Mouse (Mus musculus): ENCODE results near the gene Tekt4.

Tekt4 gene

DNA sequence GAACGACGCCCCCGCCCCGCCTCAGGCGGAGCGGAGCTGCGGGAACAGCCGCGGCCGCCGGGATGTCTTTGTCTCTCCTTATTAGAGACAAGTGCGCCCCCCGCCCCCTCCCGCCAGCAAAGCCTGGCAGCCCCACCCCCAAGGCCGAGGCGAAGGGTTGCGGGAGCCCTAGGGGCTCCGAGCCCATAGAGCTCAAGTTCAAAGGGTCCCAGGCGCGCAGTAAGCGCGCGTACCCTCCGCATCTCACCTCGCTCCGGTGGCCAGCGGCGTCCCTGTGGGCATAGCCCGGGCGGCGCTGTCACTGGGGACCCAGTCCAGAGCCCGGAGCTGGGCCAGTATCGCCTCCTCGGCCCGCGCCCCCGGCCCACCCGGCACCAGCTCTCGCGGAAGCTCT, 21.2 kb upstream of the Tekt4 start:
- DNase-seq: no peak

GRCm38 (mm10) chr17:25433617-25434606, 20.5 kb upstream of the Tekt4 start, which contains the start of gene Cacna1h:
Gene Cacna1h, minus strand, starts transcription at chr17:25433783.
- peak; percentile 61 to 62 for DNase-seq

DNA sequence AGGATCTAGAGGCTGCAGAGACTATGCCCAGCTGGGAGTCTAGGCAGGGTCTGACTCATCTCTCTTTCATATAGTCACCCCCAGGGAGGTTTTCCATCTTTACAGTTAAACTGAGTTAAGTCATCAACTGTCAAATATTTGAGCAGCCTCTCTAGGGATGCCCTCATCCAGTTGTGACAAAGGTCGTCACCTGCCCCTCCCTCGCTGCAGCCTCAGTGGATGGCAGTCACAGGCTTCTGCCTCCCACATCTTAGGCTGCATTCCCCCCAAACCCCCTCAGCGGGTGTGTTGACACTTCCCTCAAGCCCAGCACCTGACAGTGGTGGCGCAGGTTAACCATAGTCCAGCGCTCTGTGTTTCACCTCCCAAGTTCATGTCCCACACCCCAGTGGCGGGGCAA, 13.0 kb upstream of the Tekt4 start:
- DNase-seq: no peak

DNA sequence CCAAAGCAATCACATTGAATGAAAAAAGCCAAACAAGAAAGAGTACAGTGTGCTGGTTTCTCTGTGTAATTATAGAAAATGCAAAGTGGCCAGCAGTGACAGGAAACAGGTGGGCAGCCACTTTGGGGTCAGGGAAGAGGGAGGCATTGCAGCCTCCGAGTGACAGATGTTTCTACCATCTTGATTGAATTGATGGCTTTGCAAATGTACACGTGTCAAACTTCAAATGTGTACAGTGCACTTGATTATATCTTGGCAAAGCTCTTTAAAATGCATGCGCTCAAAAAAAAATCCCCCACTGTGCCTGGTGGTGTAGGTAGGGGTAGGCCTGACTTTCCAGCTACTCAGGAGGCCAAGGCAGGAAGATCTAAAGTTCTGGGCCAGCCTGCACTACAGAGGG, 11.5 kb upstream of the Tekt4 start:
- DNase-seq: no peak

- DNase-seq: no peak
These were observed 9.3 kb upstream of the Tekt4 start for GRCm38 (mm10) chr17:25445074-25445473.

DNA sequence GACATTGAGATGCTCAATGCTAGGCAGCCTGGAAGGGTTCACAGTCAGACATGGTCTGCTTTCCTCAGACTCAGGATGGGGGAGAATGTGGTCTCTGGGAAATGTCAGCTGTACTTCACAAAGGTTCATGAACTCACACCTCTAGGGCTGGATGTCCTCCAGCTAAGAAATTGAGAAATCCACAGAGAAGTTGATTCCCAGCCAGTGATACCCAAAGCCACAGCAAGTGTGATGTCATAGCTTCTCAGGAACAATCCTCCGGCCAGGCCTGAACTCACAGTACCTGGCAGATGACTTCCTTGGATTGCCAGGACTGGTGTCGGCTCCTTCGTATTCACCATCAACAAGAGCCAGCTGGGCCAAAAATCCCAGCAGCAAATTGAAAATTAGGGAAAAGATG, 8.6 kb upstream of the Tekt4 start:
- DNase-seq: no peak

DNA sequence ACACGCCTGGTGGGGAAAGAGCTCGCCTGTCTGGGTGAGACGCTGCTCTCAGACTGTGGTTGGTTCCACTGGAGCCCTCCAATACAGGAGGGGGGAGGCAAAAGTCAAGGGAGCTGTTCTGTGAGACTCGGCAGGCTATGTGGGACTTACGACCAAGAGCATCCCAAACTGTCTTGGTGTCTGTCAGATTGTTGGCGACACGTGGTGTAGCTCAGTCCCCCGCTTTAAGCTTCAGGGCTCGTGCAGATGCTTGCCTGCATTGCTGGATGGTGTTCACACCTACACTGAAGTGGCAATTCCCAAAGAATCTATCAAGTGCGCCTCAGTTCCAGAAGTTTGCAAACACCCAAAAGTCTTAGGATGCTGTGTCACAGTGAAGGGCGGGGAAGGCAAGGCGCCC, 6.5 kb upstream of the Tekt4 start:
- no peak for DNase-seq

DNA sequence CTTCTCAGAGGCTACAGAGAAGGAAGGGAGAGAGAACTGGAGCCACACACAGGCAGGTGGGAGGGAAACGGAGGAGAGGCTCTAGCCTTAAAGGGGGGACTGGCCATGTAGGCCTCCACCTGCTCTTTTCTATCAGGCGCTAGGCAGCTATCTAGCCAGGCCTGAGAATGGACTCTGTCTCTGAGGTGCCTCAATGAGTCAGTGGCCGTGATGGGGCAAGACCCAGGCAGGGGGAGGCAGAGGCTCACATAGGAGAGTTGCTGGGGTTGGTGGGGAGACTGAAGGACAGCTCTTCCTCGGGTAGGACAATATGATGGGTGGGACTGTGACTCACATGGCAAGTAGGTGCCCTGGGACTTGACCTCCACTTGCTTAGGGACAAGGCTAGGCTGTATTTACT, 4.1 kb upstream of the Tekt4 start:
- DNase-seq: no peak

DNA sequence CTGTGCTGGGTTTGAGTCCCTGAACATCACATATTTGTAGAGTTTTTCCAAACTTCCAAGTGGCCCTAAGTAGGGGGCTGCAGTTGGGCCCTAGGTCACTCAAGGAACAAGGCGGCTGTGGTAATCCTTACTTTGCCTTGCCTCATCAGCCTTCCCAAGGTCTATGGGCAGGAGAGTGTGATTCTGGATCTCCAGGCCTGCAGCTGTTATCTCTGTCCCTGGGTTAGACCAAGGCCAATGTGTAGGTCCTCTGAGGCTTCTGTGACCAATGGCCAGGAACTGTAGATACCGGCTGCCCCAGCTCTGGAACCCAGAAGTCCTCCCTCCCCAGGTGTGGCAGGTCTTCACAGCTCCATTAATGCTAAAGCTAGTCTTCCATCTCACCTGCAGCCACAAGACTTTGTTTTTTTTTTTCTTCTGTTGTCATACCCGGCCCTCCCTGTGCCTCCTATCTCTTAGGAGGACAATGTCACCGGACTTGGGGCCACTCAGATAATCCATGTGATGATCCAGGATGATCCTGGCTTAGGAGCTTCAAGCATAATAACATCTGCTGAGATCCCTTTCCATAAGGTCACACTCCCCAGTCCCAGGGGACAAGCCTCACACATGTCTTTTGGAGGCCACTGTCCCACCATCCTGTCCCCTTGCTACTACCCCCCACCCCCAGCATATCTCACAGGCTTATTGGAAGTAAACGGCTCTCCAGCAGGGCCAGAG, 2.0 kb upstream of the Tekt4 start:
- DNase-seq: no peak

DNA sequence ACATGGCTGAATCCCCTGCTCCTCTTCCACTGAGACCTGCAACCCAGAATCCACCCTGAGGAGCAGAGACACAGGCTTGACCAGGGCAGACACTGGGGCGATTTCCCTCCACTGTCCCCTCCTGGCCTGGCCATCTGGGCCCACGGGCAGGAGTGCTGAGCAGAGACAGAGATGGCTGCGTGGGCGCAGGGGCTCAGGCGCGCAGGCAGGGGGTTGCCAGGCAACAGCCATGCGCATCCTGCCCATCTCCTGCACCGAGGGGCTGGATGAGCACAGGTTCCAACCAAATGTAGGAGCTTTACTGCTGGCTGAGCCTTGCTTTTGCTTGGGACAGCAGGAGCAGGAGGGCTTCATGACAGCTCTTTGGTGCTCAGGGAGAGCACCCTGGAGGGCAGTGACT, 2.1 kb downstream of the Tekt4 start:
- no peak for DNase-seq

DNA sequence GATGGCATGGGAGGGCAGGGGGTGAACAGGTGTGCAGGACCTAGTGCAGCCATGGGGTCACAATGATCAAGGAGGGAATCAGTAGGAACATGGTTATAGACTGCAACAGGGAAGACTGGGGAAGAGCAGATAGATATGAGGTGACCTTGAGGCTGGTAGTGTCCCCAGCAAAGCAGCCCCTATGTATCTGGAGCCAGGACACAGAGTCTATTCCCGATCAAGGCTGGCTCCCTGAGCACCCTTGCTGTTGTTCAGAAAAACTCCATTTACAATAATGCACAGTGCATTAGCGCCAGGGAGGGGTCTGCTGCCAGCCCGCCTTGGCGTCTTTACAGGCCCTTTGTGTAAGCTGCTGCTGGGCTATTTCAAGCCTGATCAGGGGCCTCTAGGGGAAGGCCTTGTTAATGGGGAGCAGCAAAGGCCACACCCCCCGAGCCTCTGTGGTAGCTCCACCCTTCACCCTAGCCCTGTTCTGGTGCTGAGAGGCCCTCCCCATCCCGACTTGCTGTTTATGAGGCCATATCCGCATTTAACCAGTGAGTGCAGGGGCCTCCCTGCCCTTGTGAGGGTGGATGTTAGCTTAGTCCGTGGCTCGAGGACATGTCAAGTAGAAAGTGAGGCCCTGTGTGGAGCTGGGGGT, 7.9 kb downstream of the Tekt4 start:
- DNase-seq: no peak

DNA sequence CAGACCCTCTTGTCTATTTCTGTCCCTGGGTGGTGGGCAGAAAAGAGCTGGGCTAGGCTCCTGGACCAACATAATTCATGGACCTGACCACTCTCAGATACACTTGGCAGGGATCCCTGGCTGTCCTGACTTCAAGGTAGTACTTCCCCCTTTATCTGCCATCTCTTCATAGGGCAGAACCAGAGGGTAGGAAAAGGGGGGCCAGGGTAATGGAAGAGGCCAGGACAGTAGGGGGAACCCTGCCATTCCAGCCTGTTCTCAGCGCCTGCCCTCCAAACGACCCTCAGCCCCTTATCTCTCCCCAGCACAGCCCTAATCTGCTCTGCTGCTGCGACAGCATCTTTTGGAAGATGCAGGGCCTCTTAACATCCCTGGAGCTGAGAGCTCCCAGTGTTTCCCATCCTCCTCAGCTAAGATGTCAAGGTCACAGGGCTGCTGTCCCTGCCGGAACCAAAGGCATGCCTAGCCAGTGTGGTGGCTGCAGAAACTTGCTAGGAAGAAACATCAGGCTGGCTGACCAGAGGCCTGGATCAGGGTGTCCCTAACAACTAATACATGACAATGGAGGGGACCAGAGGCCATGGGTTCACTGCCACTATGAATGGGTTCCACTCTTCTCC, 9.0 kb downstream of the Tekt4 start:
- no peak for DNase-seq

DNA sequence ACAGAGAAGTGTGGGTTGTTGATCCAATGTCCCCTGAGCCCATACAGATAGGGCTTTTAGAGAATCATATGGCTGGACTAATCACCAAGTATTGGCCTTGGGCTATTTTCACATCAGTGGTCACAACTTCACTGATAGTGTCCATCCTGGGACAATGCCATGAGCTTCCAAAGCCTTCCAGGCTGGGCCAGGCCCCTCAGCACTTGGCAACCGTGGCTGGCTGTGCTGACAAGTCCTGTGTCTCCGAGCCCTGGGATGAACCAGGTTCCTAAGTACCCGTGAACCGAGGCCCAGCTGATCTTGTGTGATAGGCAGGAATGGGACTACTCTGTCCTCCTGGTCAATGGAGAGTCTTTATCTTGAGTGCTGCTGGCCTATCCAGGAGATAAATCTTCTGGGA, 9.7 kb downstream of the Tekt4 start:
- DNase-seq: no peak

DNA sequence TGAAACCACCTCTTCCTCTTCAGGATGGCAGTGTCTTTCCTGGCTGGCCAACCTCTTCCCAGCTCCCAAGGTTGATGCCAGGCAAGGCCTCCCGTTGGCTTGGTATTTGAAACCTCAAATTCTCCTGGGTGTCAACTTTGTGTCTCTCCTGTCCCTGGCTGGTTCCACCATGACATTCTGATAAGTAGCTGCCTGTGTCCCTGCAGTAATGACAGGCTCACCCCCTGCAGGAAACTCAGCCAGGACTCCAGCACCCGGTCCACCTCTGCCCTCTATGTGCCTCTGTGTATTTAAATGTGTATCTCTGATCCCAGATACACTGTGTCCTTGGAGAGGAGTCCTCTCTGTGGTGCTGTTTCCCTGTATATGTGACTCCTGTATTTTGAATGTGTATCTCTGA, 11.8 kb downstream of the Tekt4 start:
- no peak for DNase-seq

GRCm38 (mm10) chr17:25467781-25468180, 13.4 kb downstream of the Tekt4 start:
- DNase-seq: no peak

DNA sequence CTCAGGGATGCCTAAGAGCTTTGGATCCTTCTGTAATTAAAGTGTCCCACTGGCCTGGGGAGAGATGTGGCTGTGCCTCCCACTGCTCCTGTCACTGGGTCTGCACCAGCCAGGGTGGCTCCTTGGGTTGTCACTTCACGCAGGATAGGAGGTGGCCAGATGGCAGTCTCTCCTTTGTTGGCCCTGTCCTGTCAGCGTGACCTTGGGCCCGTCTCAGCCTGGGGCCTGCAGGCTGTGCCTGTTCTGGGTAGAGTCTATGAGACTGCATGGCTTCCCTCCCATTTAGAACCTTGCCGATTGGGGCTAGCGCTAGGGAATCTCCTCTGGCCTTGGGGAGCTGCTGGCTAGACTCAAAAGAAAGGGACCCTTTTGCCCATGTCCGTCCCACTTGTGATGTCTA, 13.9 kb downstream of the Tekt4 start:
- DNase-seq: no peak

DNA sequence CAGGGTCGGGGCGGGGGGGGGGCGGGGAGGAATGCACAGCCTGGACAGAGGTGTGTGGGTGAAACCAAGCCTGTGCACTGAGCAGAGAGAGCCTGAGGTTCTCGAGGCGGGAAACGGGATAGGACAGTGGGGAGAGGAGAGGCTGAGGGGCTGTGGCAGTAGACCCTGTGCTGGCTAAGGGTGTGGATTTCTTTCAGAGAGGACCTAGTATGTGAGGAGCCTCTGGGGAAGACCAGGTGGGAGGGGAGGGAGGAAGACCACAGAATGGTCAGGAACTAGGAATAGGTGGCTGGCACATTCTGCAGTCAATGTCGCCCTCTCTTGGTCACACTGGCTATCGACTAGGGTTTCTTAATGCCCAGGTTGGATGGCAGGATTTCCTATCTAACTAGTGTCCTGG, 15.4 kb downstream of the Tekt4 start:
- DNase-seq: peak in 1 of 2 experiments; percentile 68

DNA sequence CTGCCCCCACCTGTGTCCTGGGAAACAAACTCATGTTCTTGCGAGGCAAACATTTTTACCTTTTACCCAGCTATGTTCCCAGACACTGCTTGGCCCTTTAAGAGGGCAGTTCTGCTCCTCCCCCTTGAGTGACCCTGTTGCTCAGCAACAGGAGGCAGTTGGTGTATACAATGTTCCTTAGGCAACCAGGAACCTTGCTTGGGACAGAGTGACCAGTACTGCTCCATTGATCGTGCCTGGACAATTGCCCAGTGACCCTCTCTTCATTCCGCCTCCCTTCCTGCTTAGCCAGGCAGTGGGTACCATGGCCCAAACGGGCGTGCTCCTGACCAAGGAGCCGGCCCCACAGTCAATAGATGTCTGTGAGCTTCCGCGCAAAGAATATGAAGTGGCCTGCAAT, 17.0 kb downstream of the Tekt4 start:
- peak; percentile 28 to 45 for DNase-seq

GRCm38 (mm10) chr17:25472044-25472443, 17.6 kb downstream of the Tekt4 start:
- DNase-seq: no peak

GRCm38 (mm10) chr17:25474330-25475077, 20.1 kb downstream of the Tekt4 start:
- DNase-seq: peak; percentile 77 to 79

- DNase-seq: peak; percentile 36 to 67
These were observed 21.7 kb downstream of the Tekt4 start for GRCm38 (mm10) chr17:25475946-25476744.
